ENCODE assay signal across 18 mouse cellular contexts in genomic region chr7:117401581-117401980, GRCm38 (mm10). TPM values are rescaled to one million over a fixed set of nuclear protein-coding genes. Genes with fewer than 3 reads are reported as not detected.
DNase-seq lines count a peak whose midpoint lies in the region; ATAC-seq lines count a peak whose summit lies in the region.
"Had no signal": no experiment of that assay in that cellular context is flagged by ENCODE, and none has a peak within 500 bp of the region (broad histone marks: within the 10 kb centered on the region; RNA-seq: fewer than 3 reads in every experiment).

No protein-coding gene starts in this region.

- H3K4me2 ChIP-seq in kidney, embryonic 15.5 days, result no peak overlapping the region
- H3K4me2 ChIP-seq in neural tube, embryonic 11.5 days (ENCODE audit: low read depth), result no peak overlapping the region
- H3K4me2 ChIP-seq in neural tube, embryonic 15.5 days, result no peak overlapping the region
- H3K4me2 ChIP-seq: embryonic facial prominence, embryonic 15.5 days; liver, embryonic 13.5 days; midbrain, embryonic 15.5 days; neural tube, embryonic 12.5 days had no signal

- no peak overlapping the region for H3K9ac ChIP-seq in kidney, embryonic 15.5 days
- no peak overlapping the region for H3K9ac ChIP-seq in neural tube, embryonic 11.5 days (ENCODE audit: low read length)
- H3K9ac ChIP-seq in neural tube, embryonic 15.5 days (replicated peaks), result no peak overlapping the region
- H3K9ac ChIP-seq: embryonic facial prominence, embryonic 15.5 days; liver, embryonic 13.5 days; midbrain, embryonic 15.5 days; neural tube, embryonic 12.5 days had no signal

- WGBS in kidney, embryonic 15.5 days, result 77% methylated on average over 4 of the region's 4 CpGs
- WGBS in neural tube, embryonic 11.5 days, result 88% methylated on average over 4 of the region's 4 CpGs
- 75% methylated on average over 4 of the region's 4 CpGs for WGBS in neural tube, embryonic 15.5 days

- DNase-seq in kidney, adult 18-20 months, result peak; percentile 43
- peak; percentile 6 for DNase-seq in neural tube, embryonic 11.5 days (ENCODE audit: low spot score)
- DNase-seq in kidney, adult 8-10 months, result peak; percentile 61 to 68
- DNase-seq in retina, embryonic 14.5 days (ENCODE audit: low spot score), result peak; percentile 9
- no peak for DNase-seq in urinary bladder, postnatal 4 days (ENCODE audit: low spot score in 2 of 2)
- DNase-seq: adrenal gland, postnatal 10 days; cerebellum, adult 9-10 months; heart, adult 11 months; liver, embryonic 13.5 days; right cerebral cortex, postnatal 4 days; thymus, postnatal 25 days had no signal

- no peak overlapping the region for H3K4me3 ChIP-seq in kidney, embryonic 15.5 days (replicated peaks)
- H3K4me3 ChIP-seq in neural tube, embryonic 11.5 days (ENCODE audit: low read depth, low read length), result no peak overlapping the region
- no peak overlapping the region for H3K4me3 ChIP-seq in neural tube, embryonic 15.5 days (replicated peaks)
- H3K4me3 ChIP-seq: embryonic facial prominence, embryonic 15.5 days; liver, embryonic 13.5 days; midbrain, embryonic 15.5 days; neural tube, embryonic 12.5 days had no signal

- ATAC-seq in kidney, embryonic 15.5 days (replicated peaks; ENCODE audit: low FRiP score), result no peak
- ATAC-seq in neural tube, embryonic 11.5 days (ENCODE audit: insufficient read depth, low FRiP score, low TSS enrichment), result no peak
- no peak for ATAC-seq in neural tube, embryonic 15.5 days (ENCODE audit: low FRiP score)
- ATAC-seq: CD4-positive, CD25-positive, alpha-beta regulatory T cell, adult 4 months; midbrain, embryonic 15.5 days had no signal

- no peaks in the 10 kb centered on the region for H3K9me3 ChIP-seq in kidney, embryonic 15.5 days (replicated peaks)
- no peaks in the 10 kb centered on the region for H3K9me3 ChIP-seq in neural tube, embryonic 11.5 days (ENCODE audit: control insufficient read depth, low read length)
- no peaks in the 10 kb centered on the region for H3K9me3 ChIP-seq in neural tube, embryonic 15.5 days (replicated peaks)
- H3K9me3 ChIP-seq: embryonic facial prominence, embryonic 15.5 days; liver, embryonic 13.5 days; midbrain, embryonic 15.5 days; neural tube, embryonic 12.5 days had no signal

- no peaks in the 10 kb centered on the region for H3K27me3 ChIP-seq in kidney, embryonic 15.5 days
- no peaks in the 10 kb centered on the region for H3K27me3 ChIP-seq in neural tube, embryonic 11.5 days (ENCODE audit: control insufficient read depth, insufficient read depth, low read length)
- H3K27me3 ChIP-seq in neural tube, embryonic 15.5 days (replicated peaks), result no peaks in the 10 kb centered on the region
- H3K27me3 ChIP-seq: embryonic facial prominence, embryonic 15.5 days; liver, embryonic 13.5 days; midbrain, embryonic 15.5 days; neural tube, embryonic 12.5 days had no signal

- no peak overlapping the region for H3K27ac ChIP-seq in kidney, embryonic 15.5 days
- H3K27ac ChIP-seq in neural tube, embryonic 11.5 days (ENCODE audit: low read depth, low read length), result no peak overlapping the region
- no peak overlapping the region for H3K27ac ChIP-seq in neural tube, embryonic 15.5 days (replicated peaks)
- H3K27ac ChIP-seq: embryonic facial prominence, embryonic 15.5 days; liver, embryonic 13.5 days; macrophage; midbrain, embryonic 15.5 days; neural tube, embryonic 12.5 days had no signal

- no peaks in the 10 kb centered on the region for H3K36me3 ChIP-seq in kidney, embryonic 15.5 days
- H3K36me3 ChIP-seq in neural tube, embryonic 11.5 days (ENCODE audit: control insufficient read depth, insufficient read depth, low read length), result no peaks in the 10 kb centered on the region
- no peaks in the 10 kb centered on the region for H3K36me3 ChIP-seq in neural tube, embryonic 15.5 days
- H3K36me3 ChIP-seq: embryonic facial prominence, embryonic 15.5 days; liver, embryonic 13.5 days; midbrain, embryonic 15.5 days; neural tube, embryonic 12.5 days had no signal

- H3K4me1 ChIP-seq in kidney, embryonic 15.5 days, result 0 out of 2 replicates have a peak, but pooled peaks cover 7% of the 10 kb centered on the region
- H3K4me1 ChIP-seq in neural tube, embryonic 11.5 days (ENCODE audit: control insufficient read depth, insufficient read depth, low read length), result no peaks in the 10 kb centered on the region
- H3K4me1 ChIP-seq in neural tube, embryonic 15.5 days, result peaks cover 13% of the 10 kb centered on the region
- H3K4me1 ChIP-seq: neural tube, embryonic 12.5 days had no signal

RNA-seq across cellular contexts. Expression of gene Xylt1, which starts 20.8 kb away (rescaled TPM):
- 2.1 and 2.3 TPM in 2 replicates for polyA plus RNA-seq in kidney, embryonic 15.5 days (2015; fragmentation: Nextera tagmentation; extraction: Ambion mirVana)
- 1.5 and 1.6 TPM in 2 replicates for polyA plus RNA-seq in neural tube, embryonic 11.5 days (2014; fragmentation: Nextera tagmentation; extraction: Ambion mirVana)
- polyA plus RNA-seq in neural tube, embryonic 15.5 days (2015; fragmentation: Nextera tagmentation; extraction: Ambion mirVana), result 2.1 and 2.3 TPM in 2 replicates

Comparison
In these comparisons a context has a peak if more than half of its experiments do, and no peak if none do; other contexts are left out.
1. DNase-seq: peak in kidney, adult 18-20 months (single experiment), neural tube, embryonic 11.5 days (single experiment), kidney, adult 8-10 months (2 of 2) and retina, embryonic 14.5 days (single experiment); none in urinary bladder, postnatal 4 days (0 of 2).